Mouse (Mus musculus): ENCODE data around the gene Maff.

- TF ChIP-seq GATA1 (IDR thresholded peaks at IDR 0.05; ENCODE audit: low read length) (no peak), TAL1 (IDR thresholded peaks at IDR 0.05; ENCODE audit: low read length) (no peak)
Measured at GRCm38 (mm10) chr15:79325742-79326141, 20.7 kb upstream of the Maff start.
